Mouse (Mus musculus): ENCODE measurements at regions not wholly inside any gene's neighbourhood (a gene's known extent, or its start where the extent isn't known, plus 50 kb on each side); places are given as distances from the start of the nearest gene placed in this dataset.

- Histone ChIP-seq H3K4me1 (ENCODE audit: control insufficient read depth, insufficient read depth, low read length) (no peaks in the 10 kb centered on the region), H3K4me3 (ENCODE audit: low read depth, low read length) (no peak overlapping the region), H3K9ac (replicated peaks; ENCODE audit: low read length) (no peak overlapping the region), H3K36me3 (replicated peaks; ENCODE audit: control insufficient read depth, insufficient read depth, low read depth, low read length) (no peaks in the 10 kb centered on the region), H3K27me3 (ENCODE audit: control insufficient read depth, insufficient read depth, low read length) (no peaks in the 10 kb centered on the region), H3K4me2 (ENCODE audit: low read depth, low read length) (no peak overlapping the region), H3K9me3 (replicated peaks; ENCODE audit: control insufficient read depth, low read length) (no peaks in the 10 kb centered on the region), H3K27ac (replicated peaks; ENCODE audit: low read depth, low read length) (no peak overlapping the region)
- 67% methylated on average over 5 of the region's 5 CpGs for WGBS
- DNase-seq (ENCODE audit: low spot score) = no peak
- ATAC-seq (replicated peaks; ENCODE audit: insufficient number of reproducible peaks, low FRiP score, low TSS enrichment, low read depth) = no peak
Measured at GRCm38 (mm10) chr1:105900158-105900557, 90.0 kb upstream of the Zcchc2 start.

DNA sequence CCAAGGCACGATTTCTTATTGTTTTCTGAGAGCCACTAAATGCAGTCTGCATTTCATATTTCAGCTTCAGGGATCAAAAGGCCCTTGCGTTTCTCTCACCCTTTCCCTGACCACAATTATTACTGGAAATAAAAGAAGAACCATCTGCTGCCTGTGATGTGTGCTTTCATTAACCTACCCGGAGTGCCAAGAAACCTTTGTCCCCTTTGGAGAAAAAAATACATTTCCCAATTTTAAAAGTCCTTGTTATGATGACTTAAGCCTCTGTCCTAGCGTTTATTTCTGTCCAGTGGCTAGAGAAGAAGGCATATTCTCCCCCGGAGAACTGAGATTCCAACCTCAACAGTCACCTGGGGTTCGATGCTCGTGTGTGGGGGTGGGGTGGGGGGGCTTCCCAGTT, 89.3 kb upstream of the Zcchc2 start:
- 77% methylated on average over 7 of the region's 7 CpGs for WGBS
- Histone ChIP-seq H3K36me3 (replicated peaks; ENCODE audit: control insufficient read depth, insufficient read depth, low read depth, low read length) (no peaks in the 10 kb centered on the region), H3K27me3 (ENCODE audit: control insufficient read depth, insufficient read depth, low read length) (no peaks in the 10 kb centered on the region), H3K4me2 (ENCODE audit: low read depth, low read length) (no peak overlapping the region), H3K27ac (replicated peaks; ENCODE audit: low read depth, low read length) (no peak overlapping the region), H3K9ac (replicated peaks; ENCODE audit: low read length) (no peak overlapping the region), H3K9me3 (replicated peaks; ENCODE audit: control insufficient read depth, low read length) (no peaks in the 10 kb centered on the region), H3K4me1 (ENCODE audit: control insufficient read depth, insufficient read depth, low read length) (no peaks in the 10 kb centered on the region), H3K4me3 (ENCODE audit: low read depth, low read length) (no peak overlapping the region)
- ATAC-seq (replicated peaks; ENCODE audit: insufficient number of reproducible peaks, low FRiP score, low TSS enrichment, low read depth) (no peak), DNase-seq (ENCODE audit: low spot score) (no peak)

DNA sequence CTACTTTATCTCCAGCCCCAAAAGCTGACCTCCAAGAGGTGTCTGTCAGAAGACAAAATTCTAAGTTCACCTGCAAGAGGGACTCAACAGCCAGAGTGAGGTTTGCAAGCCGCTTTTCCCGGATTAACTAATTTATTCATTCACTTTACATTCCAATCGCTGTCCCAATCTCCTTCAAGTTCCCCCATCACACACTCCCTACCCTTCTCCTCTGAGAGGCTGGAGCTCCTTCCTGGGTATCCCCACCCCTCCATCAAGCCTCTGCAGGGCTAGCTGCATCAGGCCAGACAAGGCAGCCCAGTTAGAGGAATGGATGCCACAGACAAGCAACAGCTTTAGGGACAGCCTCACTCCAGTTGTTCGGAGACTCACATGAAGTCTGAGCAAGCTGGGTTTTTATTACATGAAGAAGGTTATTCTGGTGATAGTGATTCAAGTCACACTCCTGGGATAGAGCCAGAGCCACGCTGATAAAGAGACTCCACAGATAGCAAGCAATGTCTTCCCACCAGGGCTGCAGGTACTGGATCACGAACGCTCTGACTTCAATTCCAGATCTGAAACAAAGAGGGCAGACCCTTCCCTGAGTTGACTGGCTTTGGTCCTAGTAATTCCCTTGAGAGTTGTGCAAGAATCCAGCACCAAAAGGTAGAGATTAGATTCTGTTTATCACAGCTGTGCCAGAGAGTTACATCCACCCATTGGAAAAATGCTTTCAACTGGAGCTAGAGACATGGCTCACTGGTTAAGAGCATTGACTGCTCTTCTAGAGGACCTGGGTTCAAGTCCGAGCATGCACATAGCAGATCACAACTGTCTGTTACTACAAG, 86.7 kb upstream of the Zcchc2 start:
- Histone ChIP-seq H3K4me1 (ENCODE audit: control insufficient read depth, insufficient read depth, low read length) (no peaks in the 10 kb centered on the region), H3K27ac (replicated peaks; ENCODE audit: low read depth, low read length) (no peak overlapping the region), H3K27me3 (ENCODE audit: control insufficient read depth, insufficient read depth, low read length) (no peaks in the 10 kb centered on the region), H3K9ac (replicated peaks; ENCODE audit: low read length) (no peak overlapping the region), H3K9me3 (replicated peaks; ENCODE audit: control insufficient read depth, low read length) (no peaks in the 10 kb centered on the region), H3K4me3 (ENCODE audit: low read depth, low read length) (no peak overlapping the region), H3K36me3 (replicated peaks; ENCODE audit: control insufficient read depth, insufficient read depth, low read depth, low read length) (no peaks in the 10 kb centered on the region), H3K4me2 (ENCODE audit: low read depth, low read length) (no peak overlapping the region)
- DNase-seq (ENCODE audit: low spot score) = no peak
- 73% methylated on average over 8 of the region's 8 CpGs for WGBS
- no peak for ATAC-seq (replicated peaks; ENCODE audit: insufficient number of reproducible peaks, low FRiP score, low TSS enrichment, low read depth)

DNA sequence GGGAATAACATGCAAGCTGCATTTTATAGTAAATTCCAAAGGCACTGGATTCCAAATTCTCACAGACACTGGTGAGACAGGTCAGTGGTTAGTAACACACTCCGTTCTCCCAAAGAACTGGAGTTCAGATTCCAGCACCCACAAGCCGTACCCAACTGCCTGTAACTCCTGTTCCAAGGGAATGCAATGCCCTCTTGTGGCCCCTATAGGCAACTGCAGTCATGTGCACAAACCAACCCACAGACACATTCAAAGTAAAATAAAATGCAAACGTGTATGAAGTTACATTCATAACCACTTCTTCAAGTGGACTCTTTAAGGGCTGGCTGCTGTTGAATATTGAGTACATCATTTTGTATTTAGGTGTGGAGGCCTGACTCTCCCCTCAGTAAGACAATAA, 85.5 kb upstream of the Zcchc2 start:
- no peaks in the 10 kb centered on the region for H3K9me3 ChIP-seq (replicated peaks; ENCODE audit: control insufficient read depth, low read length)
- H3K4me3 ChIP-seq (ENCODE audit: low read depth, low read length) = no peak overlapping the region
- ATAC-seq (replicated peaks; ENCODE audit: insufficient number of reproducible peaks, low FRiP score, low TSS enrichment, low read depth) (no peak), DNase-seq (ENCODE audit: low spot score) (no peak)
- no peak overlapping the region for H3K27ac ChIP-seq (replicated peaks; ENCODE audit: low read depth, low read length)
- H3K4me1 ChIP-seq (ENCODE audit: control insufficient read depth, insufficient read depth, low read length) = no peaks in the 10 kb centered on the region
- no peaks in the 10 kb centered on the region for H3K36me3 ChIP-seq (replicated peaks; ENCODE audit: control insufficient read depth, insufficient read depth, low read depth, low read length)
- WGBS = 93% methylated on average over 3 of the region's 3 CpGs
- no peak overlapping the region for H3K9ac ChIP-seq (replicated peaks; ENCODE audit: low read length)
- no peak overlapping the region for H3K4me2 ChIP-seq (ENCODE audit: low read depth, low read length)
- H3K27me3 ChIP-seq (ENCODE audit: control insufficient read depth, insufficient read depth, low read length) = no peaks in the 10 kb centered on the region

DNA sequence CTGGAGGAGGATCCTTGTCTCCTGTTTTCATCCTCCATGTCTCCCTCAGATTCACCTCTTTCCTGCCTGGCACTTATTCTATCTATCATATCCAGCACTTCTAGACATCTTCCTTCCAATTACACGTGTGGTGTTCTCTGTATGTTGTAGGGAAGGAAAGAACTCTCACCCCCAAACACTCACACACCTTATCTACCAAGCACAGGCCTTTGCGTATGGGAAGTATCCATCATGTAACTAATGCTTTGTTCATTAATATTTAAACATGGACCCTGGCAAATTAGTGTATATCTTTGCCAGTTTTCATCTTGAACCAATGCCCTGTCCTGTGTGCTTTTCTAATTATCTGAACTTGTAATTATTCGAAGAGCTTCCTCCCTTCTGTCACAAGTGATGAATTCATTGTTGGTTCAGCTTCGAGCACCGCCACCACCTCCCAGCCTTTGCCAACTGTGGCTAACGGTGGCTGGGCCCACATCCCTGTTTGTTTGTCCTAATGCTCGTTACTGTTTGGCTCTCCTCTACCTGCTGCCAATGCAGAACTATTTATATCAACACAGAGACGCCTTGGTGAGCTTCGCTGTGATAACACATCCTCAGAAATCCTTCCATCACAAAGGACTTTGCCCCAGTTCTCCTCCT, 84.3 kb upstream of the Zcchc2 start:
- Histone ChIP-seq H3K27ac (replicated peaks; ENCODE audit: low read depth, low read length) (no peak overlapping the region), H3K4me1 (ENCODE audit: control insufficient read depth, insufficient read depth, low read length) (no peaks in the 10 kb centered on the region), H3K9me3 (replicated peaks; ENCODE audit: control insufficient read depth, low read length) (no peaks in the 10 kb centered on the region), H3K4me2 (ENCODE audit: low read depth, low read length) (no peak overlapping the region), H3K27me3 (ENCODE audit: control insufficient read depth, insufficient read depth, low read length) (no peaks in the 10 kb centered on the region), H3K9ac (replicated peaks; ENCODE audit: low read length) (no peak overlapping the region), H3K4me3 (ENCODE audit: low read depth, low read length) (no peak overlapping the region), H3K36me3 (replicated peaks; ENCODE audit: control insufficient read depth, insufficient read depth, low read depth, low read length) (no peaks in the 10 kb centered on the region)
- 76% methylated on average over 9 of the region's 9 CpGs for WGBS
- DNase-seq (ENCODE audit: low spot score) (no peak), ATAC-seq (replicated peaks; ENCODE audit: insufficient number of reproducible peaks, low FRiP score, low TSS enrichment, low read depth) (no peak)

GRCm38 (mm10) chr1:105906427-105906798, 83.8 kb upstream of the Zcchc2 start:
- WGBS = 78% methylated on average over 2 of the region's 2 CpGs
- ATAC-seq (replicated peaks; ENCODE audit: insufficient number of reproducible peaks, low FRiP score, low TSS enrichment, low read depth) = no peak

GRCm38 (mm10) chr1:105908029-105908876, 82.0 kb upstream of the Zcchc2 start:
- Histone ChIP-seq H3K9ac (replicated peaks; ENCODE audit: low read length) (no peak overlapping the region), H3K4me3 (ENCODE audit: low read depth, low read length) (no peak overlapping the region), H3K4me1 (ENCODE audit: control insufficient read depth, insufficient read depth, low read length) (no peaks in the 10 kb centered on the region), H3K27ac (replicated peaks; ENCODE audit: low read depth, low read length) (no peak overlapping the region), H3K9me3 (replicated peaks; ENCODE audit: control insufficient read depth, low read length) (no peaks in the 10 kb centered on the region), H3K4me2 (ENCODE audit: low read depth, low read length) (no peak overlapping the region), H3K27me3 (ENCODE audit: control insufficient read depth, insufficient read depth, low read length) (no peaks in the 10 kb centered on the region), H3K36me3 (replicated peaks; ENCODE audit: control insufficient read depth, insufficient read depth, low read depth, low read length) (no peaks in the 10 kb centered on the region)
- no peak for DNase-seq (ENCODE audit: low spot score)
- WGBS = 46% methylated on average over 15 of the region's 15 CpGs
- no peak for ATAC-seq (replicated peaks; ENCODE audit: insufficient number of reproducible peaks, low FRiP score, low TSS enrichment, low read depth)

More at GRCm38 (mm10) chr1:105906427-105906798, 83.8 kb upstream of the Zcchc2 start:
- Histone ChIP-seq H3K4me1 (ENCODE audit: control insufficient read depth, insufficient read depth, low read length) (no peaks in the 10 kb centered on the region), H3K9me3 (replicated peaks; ENCODE audit: control insufficient read depth, low read length) (no peaks in the 10 kb centered on the region), H3K36me3 (replicated peaks; ENCODE audit: control insufficient read depth, insufficient read depth, low read depth, low read length) (no peaks in the 10 kb centered on the region), H3K4me2 (ENCODE audit: low read depth, low read length) (no peak overlapping the region), H3K27ac (replicated peaks; ENCODE audit: low read depth, low read length) (no peak overlapping the region), H3K9ac (replicated peaks; ENCODE audit: low read length) (no peak overlapping the region), H3K4me3 (ENCODE audit: low read depth, low read length) (no peak overlapping the region), H3K27me3 (ENCODE audit: control insufficient read depth, insufficient read depth, low read length) (no peaks in the 10 kb centered on the region)
- DNase-seq (ENCODE audit: low spot score) = no peak

DNA sequence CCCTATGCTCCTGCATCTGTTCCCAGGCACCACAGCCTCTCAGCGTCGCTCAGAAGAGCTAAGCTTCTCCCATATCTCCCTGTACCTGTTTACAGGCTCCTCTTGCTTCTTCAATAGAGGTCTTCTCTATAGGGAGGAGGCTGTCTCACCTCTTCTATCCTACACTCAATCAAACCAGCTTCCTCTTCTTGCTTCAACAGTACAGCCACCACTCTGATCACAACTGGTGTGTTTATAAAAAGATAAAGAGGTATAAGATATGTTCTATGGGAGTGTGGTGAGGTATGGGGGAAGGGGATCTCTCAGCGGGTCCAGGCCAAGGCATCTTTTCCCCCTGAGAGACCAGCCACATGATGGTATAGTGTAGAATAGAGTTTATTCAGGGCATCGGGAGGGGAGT, 81.1 kb upstream of the Zcchc2 start:
- Histone ChIP-seq H3K4me2 (ENCODE audit: low read depth, low read length) (no peak overlapping the region), H3K4me1 (ENCODE audit: control insufficient read depth, insufficient read depth, low read length) (no peaks in the 10 kb centered on the region), H3K9me3 (replicated peaks; ENCODE audit: control insufficient read depth, low read length) (no peaks in the 10 kb centered on the region), H3K36me3 (replicated peaks; ENCODE audit: control insufficient read depth, insufficient read depth, low read depth, low read length) (no peaks in the 10 kb centered on the region), H3K27me3 (ENCODE audit: control insufficient read depth, insufficient read depth, low read length) (no peaks in the 10 kb centered on the region), H3K27ac (replicated peaks; ENCODE audit: low read depth, low read length) (no peak overlapping the region), H3K4me3 (ENCODE audit: low read depth, low read length) (no peak overlapping the region), H3K9ac (replicated peaks; ENCODE audit: low read length) (no peak overlapping the region)
- ATAC-seq (replicated peaks; ENCODE audit: insufficient number of reproducible peaks, low FRiP score, low TSS enrichment, low read depth) (no peak), DNase-seq (ENCODE audit: low spot score) (no peak)
- WGBS = 69% methylated on average over 3 of the region's 4 CpGs

Data from embryonic facial prominence, embryonic 11.5 days (tissue).